In genomic region chr6:101270095-101270826, GRCm38 (mm10) we compare ENCODE assay signal across 11 mouse cellular contexts.
DNase-seq lines count a peak whose midpoint lies in the region; ATAC-seq and TF ChIP-seq lines count a peak whose summit lies in the region.
"Had no signal": no experiment of that assay in that cellular context is flagged by ENCODE, and none has a peak within 500 bp of the region (broad histone marks: within the 10 kb centered on the region; RNA-seq: fewer than 3 reads in every experiment).

No protein-coding gene starts in this region.

- no peak for DNase-seq in forebrain, embryonic 10.5 days (ENCODE audit: extremely low spot score, low spot score)
- no peak for DNase-seq in forebrain, postnatal 0 days
- DNase-seq in kidney, adult 2 months, result peak; percentile 51
- DNase-seq in kidney, adult 18-20 months, result no peak
- DNase-seq in thymus, postnatal 4 days, result no peak
- no peak for DNase-seq in right cerebral cortex, postnatal 25 days
- DNase-seq: heart, postnatal 10 days had no signal

- TF ChIP-seq POLR2A in kidney, adult 2 months (IDR thresholded peaks at IDR 0.05; ENCODE audit: low read depth, low read length), result no peak
- TF ChIP-seq POLR2A in embryonic fibroblast, embryonic 13.5 days (IDR thresholded peaks at IDR 0.05; ENCODE audit: low read depth, low read length), result no peak

- TF ChIP-seq CTCF in forebrain, postnatal 0 days (IDR thresholded peaks at IDR 0.05; ENCODE audit: low read depth), result no peak
- no peak for TF ChIP-seq CTCF in kidney, adult 2 months (conservative IDR thresholded peaks at IDR 0.05; ENCODE audit: insufficient read depth, insufficient read length, low read depth, low read length)
- no peak for TF ChIP-seq CTCF in embryonic fibroblast, embryonic 13.5 days (IDR thresholded peaks at IDR 0.05; ENCODE audit: borderline replicate concordance, insufficient read depth, low read length)

- H3K9me3 ChIP-seq in forebrain, embryonic 10.5 days, result no peaks in the 10 kb centered on the region
- no peaks in the 10 kb centered on the region for H3K9me3 ChIP-seq in forebrain, postnatal 0 days (ENCODE audit: low read length)
- no peaks in the 10 kb centered on the region for H3K9me3 ChIP-seq in limb, embryonic 12.5 days

- peaks cover 81% of the 10 kb centered on the region for H3K27me3 ChIP-seq in forebrain, embryonic 10.5 days (ENCODE audit: poor library complexity, severe bottlenecking)
- H3K27me3 ChIP-seq in forebrain, postnatal 0 days (ENCODE audit: insufficient read depth, low read length), result no peaks in the 10 kb centered on the region; the same call in 1 of the 2 replicates
- H3K27me3 ChIP-seq in kidney, adult 2 months (replicated peaks; ENCODE audit: control insufficient read depth, insufficient read depth, low read length), result no peaks in the 10 kb centered on the region
- peaks cover 24% of the 10 kb centered on the region for H3K27me3 ChIP-seq in limb, embryonic 12.5 days

- no peak for ATAC-seq in forebrain, postnatal 0 days
- peak; percentile 58 for ATAC-seq in limb, embryonic 12.5 days (ENCODE audit: insufficient number of reproducible peaks, insufficient read depth, low FRiP score, low TSS enrichment, low read depth)
- ATAC-seq: lung, postnatal 0 days; midbrain, embryonic 16.5 days had no signal

- H3K9ac ChIP-seq in forebrain, postnatal 0 days, result no peak overlapping the region
- no peak overlapping the region for H3K9ac ChIP-seq in limb, embryonic 12.5 days (replicated peaks)

- 0 out of 2 replicates have a peak overlapping the region, but pooled peaks have one; percentile 5 for H3K27ac ChIP-seq in forebrain, embryonic 10.5 days
- no peak overlapping the region for H3K27ac ChIP-seq in forebrain, postnatal 0 days (ENCODE audit: low read depth, low read length)
- no peak overlapping the region for H3K27ac ChIP-seq in kidney, adult 2 months (ENCODE audit: insufficient read depth, low read depth, low read length)
- H3K27ac ChIP-seq in embryonic fibroblast, embryonic 13.5 days (ENCODE audit: insufficient read depth, low read length), result 0 out of 2 replicates have a peak overlapping the region, but pooled peaks have one; percentile 6
- H3K27ac ChIP-seq in limb, embryonic 12.5 days, result peak overlapping the region; percentile 82

- H3K4me2 ChIP-seq in forebrain, postnatal 0 days (ENCODE audit: low read depth), result no peak overlapping the region
- peak overlapping the region; percentile 30 for H3K4me2 ChIP-seq in limb, embryonic 12.5 days

- no peaks in the 10 kb centered on the region for H3K36me3 ChIP-seq in forebrain, embryonic 10.5 days (replicated peaks)
- H3K36me3 ChIP-seq in forebrain, postnatal 0 days (ENCODE audit: insufficient read depth), result no peaks in the 10 kb centered on the region
- H3K36me3 ChIP-seq in kidney, adult 2 months (ENCODE audit: control insufficient read depth, insufficient read depth, low read length), result no peaks in the 10 kb centered on the region
- H3K36me3 ChIP-seq in limb, embryonic 12.5 days, result no peaks in the 10 kb centered on the region

- H3K4me3 ChIP-seq in forebrain, embryonic 10.5 days, result no peak overlapping the region
- no peak overlapping the region for H3K4me3 ChIP-seq in forebrain, postnatal 0 days (ENCODE audit: low read depth, low read length)
- no peak overlapping the region for H3K4me3 ChIP-seq in kidney, adult 2 months (ENCODE audit: insufficient read depth, low read depth, low read length)
- H3K4me3 ChIP-seq in embryonic fibroblast, embryonic 13.5 days (ENCODE audit: insufficient read depth, low read length), result no peak overlapping the region
- H3K4me3 ChIP-seq in limb, embryonic 12.5 days (replicated peaks), result no peak overlapping the region

- 63% methylated on average over 7 of the region's 7 CpGs for WGBS in forebrain, embryonic 10.5 days
- WGBS in forebrain, postnatal 0 days, result 67% methylated on average over 7 of the region's 7 CpGs
- WGBS in kidney, adult 2 months, result 59% methylated on average over 7 of the region's 7 CpGs
- 24% methylated on average over 7 of the region's 7 CpGs for WGBS in limb, embryonic 12.5 days

- H3K4me1 ChIP-seq in forebrain, embryonic 10.5 days, result peaks cover 53% of the 10 kb centered on the region
- H3K4me1 ChIP-seq in forebrain, postnatal 0 days (ENCODE audit: insufficient read depth), result no peaks in the 10 kb centered on the region
- peaks cover 21% of the 10 kb centered on the region; the same call in 1 of the 2 replicates for H3K4me1 ChIP-seq in kidney, adult 2 months (ENCODE audit: control insufficient read depth, insufficient read depth, low read length)
- peaks cover 9% of the 10 kb centered on the region for H3K4me1 ChIP-seq in embryonic fibroblast, embryonic 13.5 days (ENCODE audit: control insufficient read depth, insufficient read depth, low read length)
- peaks cover 68% of the 10 kb centered on the region for H3K4me1 ChIP-seq in limb, embryonic 12.5 days (replicated peaks)

Comparison
In these comparisons a context has a peak if more than half of its experiments do, and no peak if none do; other contexts are left out.
1. H3K27ac ChIP-seq: peak in forebrain, embryonic 10.5 days (single experiment), embryonic fibroblast, embryonic 13.5 days (single experiment) and limb, embryonic 12.5 days (single experiment); none in forebrain, postnatal 0 days (single experiment) and kidney, adult 2 months (single experiment).